Mouse (Mus musculus) C2C12 (cell line): ENCODE measurements around the gene Ifne.

ENCODE experiments used
- CTCF ChIP-seq: IDR thresholded peaks from one replicate; pipeline ENCODE4 v1.5.1; 2011; ENCODE audit not compliant: control insufficient read depth, insufficient read depth, insufficient read length
- FOSL1 ChIP-seq: IDR thresholded peaks from one replicate; pipeline ENCODE4 v1.8.0; 2011; ENCODE audit warnings: mild to moderate bottlenecking, low read length; ENCODE audit not compliant: poor library complexity, insufficient read depth, severe bottlenecking
- MAX ChIP-seq: IDR thresholded peaks from one replicate; pipeline ENCODE4 v1.6.1; 2011; ENCODE audit warnings: mild to moderate bottlenecking, control low read depth
- MYOD1 ChIP-seq: IDR thresholded peaks from one replicate; pipeline ENCODE4 v1.6.1; 2011; ENCODE audit warnings: low read depth; ENCODE audit not compliant: control insufficient read depth, insufficient read length
- USF1 ChIP-seq: IDR thresholded peaks from one replicate; pipeline ENCODE4 v1.6.1; 2011; ENCODE audit warnings: low read depth, mild to moderate bottlenecking, control low read depth, moderate library complexity

GRCm38 (mm10) chr4:88916306-88916705, 36.3 kb upstream of the Ifne start:
- TF ChIP-seq CTCF (no peak), MYOD1 (no peak), MAX (no peak), USF1 (no peak), FOSL1 (no peak)
